Mouse (Mus musculus): Measurements from ENCODE around the gene Hapln3.

Hapln3 gene

GRCm38 (mm10) chr7:79129883-79130282, 935 bp downstream of the Hapln3 start:
- no peak for DNase-seq (ENCODE audit: low read depth, low spot score)

GRCm38 (mm10) chr7:79123465-79123864, 7.4 kb downstream of the Hapln3 start:
- Histone ChIP-seq H3K27me3 (ENCODE audit: control insufficient read depth, insufficient read depth, low read length, poor library complexity, severe bottlenecking) (no peaks in the 10 kb centered on the region), H3K36me3 (ENCODE audit: control insufficient read depth, insufficient read depth, low read length, poor library complexity, severe bottlenecking) (no peaks in the 10 kb centered on the region)
- no peak for DNase-seq (ENCODE audit: low read depth, low spot score)

More at GRCm38 (mm10) chr7:79129883-79130282, 935 bp downstream of the Hapln3 start:
- no peaks in the 10 kb centered on the region for H3K36me3 ChIP-seq (ENCODE audit: control insufficient read depth, insufficient read depth, low read length, poor library complexity, severe bottlenecking)
- H3K27me3 ChIP-seq (ENCODE audit: control insufficient read depth, insufficient read depth, low read length, poor library complexity, severe bottlenecking), result no peaks in the 10 kb centered on the region

- H3K27me3 ChIP-seq (ENCODE audit: control insufficient read depth, insufficient read depth, low read length, poor library complexity, severe bottlenecking), result no peaks in the 10 kb centered on the region
- no peak for DNase-seq (ENCODE audit: low read depth, low spot score)
- H3K36me3 ChIP-seq (ENCODE audit: control insufficient read depth, insufficient read depth, low read length, poor library complexity, severe bottlenecking), result no peaks in the 10 kb centered on the region
These were observed 17.0 kb downstream of the Hapln3 start for GRCm38 (mm10) chr7:79113848-79114247.

DNA sequence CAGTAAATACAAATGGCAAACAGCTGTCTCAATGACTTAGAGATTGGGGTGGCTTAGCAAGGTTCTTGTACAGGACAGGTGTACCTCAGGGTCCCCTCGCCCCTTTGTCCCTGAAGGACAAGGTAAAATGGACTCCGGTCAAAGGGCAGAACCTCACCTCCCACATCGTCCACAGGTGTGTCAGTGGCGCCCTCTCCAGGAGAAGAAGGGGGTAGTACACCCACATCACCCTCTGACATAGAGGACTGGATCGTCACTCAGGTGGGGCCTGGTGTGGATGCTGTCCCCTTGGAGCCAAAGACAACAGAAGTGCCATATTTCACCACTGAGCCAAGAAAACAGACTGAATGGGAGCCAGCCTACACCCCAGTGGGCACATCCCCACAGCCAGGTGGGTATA, 34.3 kb downstream of the Hapln3 start:
- no peaks in the 10 kb centered on the region for H3K27me3 ChIP-seq (ENCODE audit: control insufficient read depth, insufficient read depth, low read length, poor library complexity, severe bottlenecking)
- H3K36me3 ChIP-seq (ENCODE audit: control insufficient read depth, insufficient read depth, low read length, poor library complexity, severe bottlenecking), result no peaks in the 10 kb centered on the region
- DNase-seq (ENCODE audit: low read depth, low spot score), result no peak

- DNase-seq (ENCODE audit: low read depth, low spot score), result peak; percentile 14
- no peaks in the 10 kb centered on the region for H3K36me3 ChIP-seq (ENCODE audit: control insufficient read depth, insufficient read depth, low read length, poor library complexity, severe bottlenecking)
- no peaks in the 10 kb centered on the region for H3K27me3 ChIP-seq (ENCODE audit: control insufficient read depth, insufficient read depth, low read length, poor library complexity, severe bottlenecking)
These were observed 41.7 kb downstream of the Hapln3 start for GRCm38 (mm10) chr7:79089111-79089510.

DNA sequence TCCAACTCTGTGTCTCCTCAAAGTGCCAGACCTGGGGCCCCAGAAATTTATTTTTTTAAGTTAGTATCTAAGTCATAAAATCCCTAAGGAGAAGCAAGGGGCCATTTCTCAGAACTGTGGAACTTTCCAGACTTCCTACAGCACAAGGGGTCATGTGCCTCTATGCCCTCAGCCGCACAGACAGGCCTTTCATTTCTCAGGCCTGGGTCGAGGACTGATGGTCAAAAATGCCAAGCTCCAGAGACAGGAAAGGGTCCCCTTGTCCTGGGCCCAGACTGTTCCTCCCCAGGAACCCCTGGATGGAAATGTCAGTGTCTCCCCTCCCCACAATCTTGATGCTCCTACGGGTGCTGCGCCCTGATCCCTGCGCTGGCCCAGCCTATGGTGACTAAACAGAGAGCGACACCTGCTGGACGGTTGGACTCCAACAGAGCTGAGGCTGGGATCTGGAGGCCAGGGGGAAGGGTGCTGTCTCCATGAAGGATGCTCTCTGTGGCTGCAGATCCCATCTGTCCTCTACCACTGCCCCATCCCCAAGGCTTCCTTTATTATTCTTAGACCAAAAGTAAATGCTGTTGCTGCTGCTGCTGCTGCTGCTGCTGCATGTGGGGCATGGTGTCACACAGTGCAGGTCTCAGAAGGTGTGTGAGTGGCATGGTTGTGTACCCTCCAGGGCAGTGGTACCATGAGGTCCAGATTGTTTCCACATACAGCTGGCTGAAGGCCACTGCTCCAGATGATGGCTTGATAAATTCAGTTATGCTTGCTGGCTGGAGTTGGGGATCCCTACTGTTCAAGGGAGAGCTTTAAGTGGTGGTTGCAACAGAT, 50.0 kb downstream of the Hapln3 start:
- H3K27me3 ChIP-seq (ENCODE audit: control insufficient read depth, insufficient read depth, low read length, poor library complexity, severe bottlenecking), result no peaks in the 10 kb centered on the region
- DNase-seq (ENCODE audit: low read depth, low spot score), result peak; percentile 45
- no peaks in the 10 kb centered on the region for H3K36me3 ChIP-seq (ENCODE audit: control insufficient read depth, insufficient read depth, low read length, poor library complexity, severe bottlenecking)

DNA sequence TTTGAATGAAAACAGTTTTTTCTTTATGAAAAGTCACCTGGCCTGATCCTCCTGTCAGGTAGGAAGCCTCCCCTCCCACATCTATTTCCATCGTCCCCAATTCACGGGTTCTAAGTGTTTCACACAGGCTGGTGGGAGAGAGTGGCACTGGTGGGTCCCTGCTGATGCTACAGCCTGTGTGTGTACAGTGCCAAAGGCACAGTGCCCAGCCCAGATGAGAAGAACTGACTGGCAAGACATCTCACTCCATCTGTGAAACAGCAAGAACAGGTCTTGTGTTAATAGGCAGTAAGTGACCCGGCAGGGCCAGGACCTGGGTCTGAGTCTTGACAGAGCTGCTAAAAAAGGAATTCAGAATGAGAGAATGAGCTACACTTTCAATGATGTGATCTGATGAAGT, 51.6 kb downstream of the Hapln3 start:
- H3K27me3 ChIP-seq (ENCODE audit: control insufficient read depth, insufficient read depth, low read length, poor library complexity, severe bottlenecking), result no peaks in the 10 kb centered on the region
- no peak for DNase-seq (ENCODE audit: low read depth, low spot score)

GRCm38 (mm10) chr7:79068231-79068630, 62.6 kb downstream of the Hapln3 start:
- H3K36me3 ChIP-seq (ENCODE audit: control insufficient read depth, insufficient read depth, low read length, poor library complexity, severe bottlenecking), result no peaks in the 10 kb centered on the region
- no peaks in the 10 kb centered on the region for H3K27me3 ChIP-seq (ENCODE audit: control insufficient read depth, insufficient read depth, low read length, poor library complexity, severe bottlenecking)
- DNase-seq (ENCODE audit: low read depth, low spot score), result no peak

More for the DNA sequence above, 51.6 kb downstream of the Hapln3 start:
- no peaks in the 10 kb centered on the region for H3K36me3 ChIP-seq (ENCODE audit: control insufficient read depth, insufficient read depth, low read length, poor library complexity, severe bottlenecking)

- Histone ChIP-seq H3K36me3 (ENCODE audit: control insufficient read depth, insufficient read depth, low read length, poor library complexity, severe bottlenecking) (no peaks in the 10 kb centered on the region), H3K27me3 (ENCODE audit: control insufficient read depth, insufficient read depth, low read length, poor library complexity, severe bottlenecking) (no peaks in the 10 kb centered on the region)
- no peak for DNase-seq (ENCODE audit: low read depth, low spot score)
These were observed 63.4 kb downstream of the Hapln3 start for GRCm38 (mm10) chr7:79067466-79067865.

Measured in splenic B cell, adult 2 months (primary cell).